Mouse (Mus musculus) testis, adult 2 months (tissue): ENCODE data around the gene Rapgef6. TPM values are rescaled to one million over a fixed set of nuclear protein-coding genes. Genes with fewer than 3 reads are reported as not detected.

Experiments
- H3K27ac ChIP-seq: fragments of 200-500 bp; 2 replicates; pipeline ENCODE4 v1.5.1; 2012; ENCODE audit warnings: low read depth, low read length; ENCODE audit not compliant: control insufficient read depth, insufficient read depth
- H3K27me3 ChIP-seq: fragments of 200-500 bp; 2 replicates; pipeline ENCODE4 v1.6.1; 2012; ENCODE audit warnings: mild to moderate bottlenecking, low read length, moderate library complexity; ENCODE audit not compliant: control insufficient read depth, insufficient read depth
- H3K36me3 ChIP-seq: fragments of 200-500 bp; 2 replicates; pipeline ENCODE4 v1.6.1; 2012; ENCODE audit warnings: mild to moderate bottlenecking, low read length; ENCODE audit not compliant: control insufficient read depth, insufficient read depth
- H3K4me1 ChIP-seq: fragments of 200-500 bp; 2 replicates; pipeline ENCODE4 v1.6.1; 2012; ENCODE audit warnings: low read length; ENCODE audit not compliant: control insufficient read depth, insufficient read depth
- H3K4me3 ChIP-seq: fragments of 200-500 bp; 2 replicates; pipeline ENCODE4 v1.5.1; 2012; ENCODE audit warnings: low read depth, mild to moderate bottlenecking, low read length, moderate library complexity, mixed read lengths; ENCODE audit not compliant: control insufficient read depth
- CTCF ChIP-seq: fragments of 200-500 bp; IDR thresholded peaks from 2 replicates; pipeline ENCODE4 v1.5.1; 2012; ENCODE audit warnings: low read depth, mild to moderate bottlenecking, inconsistent platforms, low read length, moderate library complexity; ENCODE audit not compliant: control insufficient read depth, insufficient read depth, insufficient replicate concordance
- POLR2A ChIP-seq: fragments of 200-500 bp; IDR thresholded peaks from 2 replicates; pipeline ENCODE4 v1.6.1; 2012; ENCODE audit warnings: low read depth, mild to moderate bottlenecking, inconsistent platforms, low read length, moderate library complexity; ENCODE audit not compliant: control insufficient read depth
- polyA plus RNA-seq: library from polyadenylated mRNA; depleted of rRNA; stranded (reverse); fragments of >200 nt; gene quantifications from 2 replicates; pipeline ENCODE4 v1.2.3, GENCODE M21; 2012; rRNA removed

Rapgef6 gene
- polyA plus RNA-seq, 1 experiment, result 12.7 TPM

DNA sequence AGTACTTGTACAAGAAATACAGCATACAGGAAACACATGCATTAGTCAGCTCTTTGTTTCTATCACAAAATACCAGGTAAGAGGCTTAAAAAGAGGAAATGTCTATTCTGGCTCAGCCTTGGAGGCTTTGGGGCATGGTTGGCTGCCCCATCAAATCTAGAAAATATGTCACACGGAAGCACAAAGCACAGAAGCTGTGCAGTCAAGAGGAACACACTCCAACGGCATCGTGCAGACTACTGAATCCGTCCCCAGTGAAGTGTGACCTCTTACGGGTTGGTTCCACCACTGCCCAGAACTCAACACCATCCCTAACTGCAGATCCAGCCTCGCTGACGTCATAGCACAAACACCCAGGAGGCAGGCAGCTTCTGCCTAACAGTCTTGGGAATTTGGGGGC lies 210.9 kb downstream of the Rapgef6 start:
- no peaks in the 10 kb centered on the region for H3K4me1 ChIP-seq
- no peak overlapping the region for H3K27ac ChIP-seq
- no peaks in the 10 kb centered on the region for H3K36me3 ChIP-seq
- no peak overlapping the region for H3K4me3 ChIP-seq
- no peak for TF ChIP-seq POLR2A
- 0 out of 2 replicates have a peak, but pooled peaks have one; percentile 4 for TF ChIP-seq CTCF
- no peaks in the 10 kb centered on the region for H3K27me3 ChIP-seq

DNA sequence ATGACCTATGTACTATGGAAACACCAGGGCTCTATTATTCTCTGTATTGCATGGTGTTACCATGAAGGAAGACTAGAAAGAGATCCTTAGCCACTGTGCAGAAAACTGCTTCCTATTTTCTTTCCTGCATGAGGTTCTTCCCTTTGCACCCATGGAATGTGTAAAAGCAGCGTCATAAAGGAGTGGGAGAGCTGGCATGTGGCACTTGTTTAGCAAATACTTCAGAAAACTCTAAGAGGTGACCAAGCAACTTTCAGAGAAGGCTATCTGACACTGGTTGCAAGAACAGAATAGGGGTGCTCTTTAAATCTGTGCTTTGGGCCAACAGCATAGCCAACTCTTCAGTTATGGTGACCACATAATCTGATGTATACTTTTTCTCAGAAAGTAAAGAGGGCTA lies 212.5 kb downstream of the Rapgef6 start:
- no peaks in the 10 kb centered on the region for H3K27me3 ChIP-seq
- TF ChIP-seq CTCF (no peak), POLR2A (no peak)
- no peaks in the 10 kb centered on the region for H3K4me1 ChIP-seq
- H3K36me3 ChIP-seq, result no peaks in the 10 kb centered on the region
- no peak overlapping the region for H3K27ac ChIP-seq
- H3K4me3 ChIP-seq, result no peak overlapping the region

GRCm38 (mm10) chr11:54736903-54737302 lies 214.3 kb downstream of the Rapgef6 start:
- TF ChIP-seq CTCF (no peak), POLR2A (no peak)
- H3K4me1 ChIP-seq, result no peaks in the 10 kb centered on the region
- H3K4me3 ChIP-seq, result no peak overlapping the region
- no peaks in the 10 kb centered on the region for H3K36me3 ChIP-seq
- H3K27me3 ChIP-seq, result no peaks in the 10 kb centered on the region
- H3K27ac ChIP-seq, result no peak overlapping the region

DNA sequence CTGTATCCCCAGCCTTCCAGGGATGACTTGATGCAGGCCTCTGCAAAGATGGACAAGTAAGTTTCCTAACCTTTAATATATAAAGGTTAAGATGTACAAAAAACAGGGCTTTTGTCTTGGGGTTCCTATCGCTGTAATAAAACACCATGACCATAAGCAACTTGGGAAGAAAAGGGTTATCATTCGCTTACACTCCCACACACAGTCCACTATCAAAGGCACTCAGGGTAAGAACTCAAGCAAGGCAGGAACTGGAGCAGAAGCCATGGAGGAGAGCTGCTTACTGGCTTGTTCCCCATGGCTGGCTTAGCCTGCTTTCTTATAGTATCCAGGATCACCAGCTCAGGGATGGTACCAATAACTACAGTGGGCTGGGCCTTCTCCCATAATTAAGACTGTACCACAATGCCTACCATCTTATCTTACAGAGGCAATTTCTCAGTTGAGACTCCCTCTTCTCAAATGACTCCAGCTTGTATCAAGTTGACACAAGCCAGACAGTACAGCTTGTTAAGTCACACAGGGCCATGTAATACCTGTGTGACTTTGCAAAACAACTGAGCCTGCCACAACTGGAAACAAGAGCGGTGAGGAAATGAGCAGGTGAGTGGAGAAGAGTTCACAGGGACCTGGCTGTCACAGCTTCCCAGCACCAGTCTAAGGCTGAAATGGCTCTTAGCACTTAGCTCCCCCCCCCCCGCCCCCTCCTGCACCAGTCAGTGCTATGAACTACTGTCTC lies 216.5 kb downstream of the Rapgef6 start:
- TF ChIP-seq POLR2A, result no peak
- no peak for TF ChIP-seq CTCF
- Histone ChIP-seq H3K4me3 (no peak overlapping the region), H3K36me3 (no peaks in the 10 kb centered on the region), H3K27me3 (no peaks in the 10 kb centered on the region), H3K27ac (no peak overlapping the region), H3K4me1 (no peaks in the 10 kb centered on the region)

- H3K27ac ChIP-seq, result no peak overlapping the region
- no peaks in the 10 kb centered on the region for H3K27me3 ChIP-seq
- H3K4me3 ChIP-seq, result no peak overlapping the region
- no peak for TF ChIP-seq POLR2A
- TF ChIP-seq CTCF, result no peak
- H3K36me3 ChIP-seq, result no peaks in the 10 kb centered on the region
- H3K4me1 ChIP-seq, result no peaks in the 10 kb centered on the region
Measured at GRCm38 (mm10) chr11:54741330-54741729, 218.7 kb downstream of the Rapgef6 start.

GRCm38 (mm10) chr11:54744231-54744630 lies 221.6 kb downstream of the Rapgef6 start:
- no peaks in the 10 kb centered on the region for H3K36me3 ChIP-seq
- no peaks in the 10 kb centered on the region for H3K4me1 ChIP-seq
- no peak overlapping the region for H3K27ac ChIP-seq
- H3K4me3 ChIP-seq, result no peak overlapping the region
- TF ChIP-seq CTCF (no peak), POLR2A (no peak)
- no peaks in the 10 kb centered on the region for H3K27me3 ChIP-seq

Other genes with a start within 250 kb of the Rapgef6 start
- gene Acsl6, start 219.0 kb upstream of the Rapgef6 start, polyA plus RNA-seq, result 66.4 and 84.2 TPM in 2 replicates
- gene Meikin, start 152.2 kb upstream of the Rapgef6 start, polyA plus RNA-seq, result 3.6 and 5.7 TPM in 2 replicates
- gene Fnip1, start 84.6 kb upstream of the Rapgef6 start, polyA plus RNA-seq, result 8.1 and 9.8 TPM in 2 replicates